14 mouse cellular contexts compared by ENCODE assay signal in the genomic region with DNA sequence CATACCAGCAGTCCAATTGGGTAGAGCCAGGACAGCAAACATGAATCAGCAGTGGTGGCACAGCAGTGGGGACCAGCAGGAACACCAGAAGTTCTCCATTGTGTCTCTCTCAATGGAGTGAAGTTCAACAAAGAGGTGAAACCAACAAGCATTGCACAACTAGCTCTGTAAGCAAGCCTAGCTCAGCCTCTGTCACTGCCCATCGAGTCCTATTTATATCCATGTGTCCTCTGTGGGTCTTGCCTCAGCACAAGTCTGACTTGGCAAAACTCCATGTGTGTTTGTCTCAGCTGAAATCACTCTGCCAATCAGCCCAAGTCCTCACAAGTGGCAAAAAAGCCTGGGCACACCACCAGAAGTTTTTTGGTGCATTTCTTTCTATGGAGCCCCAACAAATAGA.
DNase-seq lines count a peak whose midpoint lies in the region; ATAC-seq and TF ChIP-seq lines count a peak whose summit lies in the region.
"Had no signal": no experiment of that assay in that cellular context is flagged by ENCODE, and none has a peak within 500 bp of the region (broad histone marks: within the 10 kb centered on the region; RNA-seq: fewer than 3 reads in every experiment).

No protein-coding gene starts in this region.

- H3K4me1 ChIP-seq in embryonic facial prominence, embryonic 14.5 days (ENCODE audit: control insufficient read depth, insufficient read depth, low read length): no peaks in the 10 kb centered on the region
- no peaks in the 10 kb centered on the region for H3K4me1 ChIP-seq in embryonic facial prominence, embryonic 10.5 days
- H3K4me1 ChIP-seq in brown adipose tissue, adult 24 weeks (ENCODE audit: control insufficient read depth, insufficient read depth, insufficient read length, low read length): no peaks in the 10 kb centered on the region
- H3K4me1 ChIP-seq: embryonic facial prominence, embryonic 15.5 days; hindbrain, embryonic 13.5 days; kidney, embryonic 15.5 days had no signal

- WGBS in embryonic facial prominence, embryonic 14.5 days: 67% methylated on average over 1 of the region's 1 CpGs
- 77% methylated on average over 1 of the region's 1 CpGs for WGBS in embryonic facial prominence, embryonic 10.5 days

- H3K36me3 ChIP-seq in embryonic facial prominence, embryonic 14.5 days (ENCODE audit: control insufficient read depth, insufficient read depth, low read length): no peaks in the 10 kb centered on the region
- no peaks in the 10 kb centered on the region for H3K36me3 ChIP-seq in embryonic facial prominence, embryonic 10.5 days (replicated peaks)
- H3K36me3 ChIP-seq: embryonic facial prominence, embryonic 15.5 days; G1E; hindbrain, embryonic 13.5 days; kidney, embryonic 15.5 days had no signal

- ATAC-seq in embryonic facial prominence, embryonic 14.5 days (ENCODE audit: low read depth): no peak

- H3K9me3 ChIP-seq in embryonic facial prominence, embryonic 14.5 days (ENCODE audit: control insufficient read depth, low read length): no peaks in the 10 kb centered on the region
- no peaks in the 10 kb centered on the region for H3K9me3 ChIP-seq in embryonic facial prominence, embryonic 10.5 days
- H3K9me3 ChIP-seq: embryonic facial prominence, embryonic 15.5 days; G1E; hindbrain, embryonic 13.5 days; kidney, embryonic 15.5 days had no signal

- no peak overlapping the region for H3K27ac ChIP-seq in embryonic facial prominence, embryonic 14.5 days (replicated peaks; ENCODE audit: low read depth, low read length)
- no peak overlapping the region for H3K27ac ChIP-seq in embryonic facial prominence, embryonic 10.5 days (replicated peaks)
- no peak overlapping the region for H3K27ac ChIP-seq in layer of hippocampus, adult 2 months
- H3K27ac ChIP-seq in brown adipose tissue, adult 24 weeks (replicated peaks; ENCODE audit: low read depth, low read length): peak overlapping the region; percentile 91
- H3K27ac ChIP-seq: embryonic facial prominence, embryonic 15.5 days; hindbrain, embryonic 13.5 days; kidney, embryonic 15.5 days had no signal

- DNase-seq in embryonic facial prominence, embryonic 14.5 days (ENCODE audit: low spot score): peak; percentile 1
- no peak for DNase-seq in embryonic facial prominence, embryonic 10.5 days (ENCODE audit: low spot score)
- DNase-seq in layer of hippocampus, adult 9-11 months: peak; percentile 28
- DNase-seq in layer of hippocampus, adult 2 months (ENCODE audit: low spot score in 2 of 2): no peak
- DNase-seq in lung, postnatal 4 days: peak; percentile 6 to 44
- no peak for DNase-seq in kidney, postnatal 36 days
- DNase-seq in frontal cortex, adult 2 months (ENCODE audit: extremely low spot score in 1 of 2, low spot score in 1 of 2): no peak
- DNase-seq: cerebellum, postnatal 14 days; thymus, adult 2 months had no signal

- H3K4me3 ChIP-seq in embryonic facial prominence, embryonic 14.5 days (ENCODE audit: low read depth, low read length): no peak overlapping the region
- H3K4me3 ChIP-seq in embryonic facial prominence, embryonic 10.5 days: no peak overlapping the region
- no peak overlapping the region for H3K4me3 ChIP-seq in layer of hippocampus, adult 2 months
- H3K4me3 ChIP-seq in brown adipose tissue, adult 24 weeks (ENCODE audit: insufficient read depth, low read depth, low read length): peak overlapping the region; percentile 48
- H3K4me3 ChIP-seq: embryonic facial prominence, embryonic 15.5 days; hindbrain, embryonic 13.5 days; kidney, embryonic 15.5 days had no signal

- no peak overlapping the region for H3K9ac ChIP-seq in embryonic facial prominence, embryonic 14.5 days (ENCODE audit: low read depth, low read length)
- H3K9ac ChIP-seq: embryonic facial prominence, embryonic 15.5 days; hindbrain, embryonic 13.5 days; kidney, embryonic 15.5 days had no signal

- TF ChIP-seq CTCF in layer of hippocampus, adult 2 months (conservative IDR thresholded peaks at IDR 0.05): no peak

- no peaks in the 10 kb centered on the region for H3K27me3 ChIP-seq in embryonic facial prominence, embryonic 14.5 days (replicated peaks; ENCODE audit: control insufficient read depth, insufficient read depth, low read length)
- no peaks in the 10 kb centered on the region for H3K27me3 ChIP-seq in embryonic facial prominence, embryonic 10.5 days (replicated peaks; ENCODE audit: low read depth, poor library complexity, severe bottlenecking)
- H3K27me3 ChIP-seq: embryonic facial prominence, embryonic 15.5 days; hindbrain, embryonic 13.5 days; kidney, embryonic 15.5 days had no signal

- H3K4me2 ChIP-seq in embryonic facial prominence, embryonic 14.5 days (ENCODE audit: low read depth, low read length): no peak overlapping the region
- H3K4me2 ChIP-seq: embryonic facial prominence, embryonic 15.5 days; hindbrain, embryonic 13.5 days; kidney, embryonic 15.5 days had no signal

Comparison
In these comparisons a context has a peak if more than half of its experiments do, and no peak if none do; other contexts are left out.
1. DNase-seq: peak in embryonic facial prominence, embryonic 14.5 days (single experiment), layer of hippocampus, adult 9-11 months (single experiment) and lung, postnatal 4 days (2 of 2); none in embryonic facial prominence, embryonic 10.5 days (single experiment), layer of hippocampus, adult 2 months (0 of 2), kidney, postnatal 36 days (0 of 2) and frontal cortex, adult 2 months (0 of 2).